Mouse (Mus musculus): ENCODE data around the gene Tgfb3.

The Tgfb3 gene

DNA sequence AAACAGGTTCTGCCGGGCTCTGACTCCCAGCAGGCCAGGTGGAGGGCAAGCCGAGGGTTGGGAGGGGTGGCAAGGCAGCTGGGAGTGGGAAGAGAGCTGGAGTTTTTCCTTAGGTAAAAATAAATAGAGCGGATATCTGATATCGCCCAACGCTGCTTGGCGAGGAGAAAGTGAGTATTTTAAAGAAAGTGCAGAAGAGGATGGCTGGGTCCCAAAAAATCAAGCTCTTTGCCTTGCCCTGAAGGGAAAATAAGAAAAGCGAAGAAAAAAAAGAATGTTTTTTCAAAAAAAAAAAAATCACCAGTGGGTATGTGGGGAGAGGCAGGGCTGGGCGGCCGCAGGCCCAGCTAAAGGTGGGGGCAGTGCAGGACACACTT lies 677 bp downstream of the Tgfb3 start:
- no peak for DNase-seq

GRCm38 (mm10) chr12:86077736-86078135 lies 1.1 kb downstream of the Tgfb3 start:
- DNase-seq = no peak

DNA sequence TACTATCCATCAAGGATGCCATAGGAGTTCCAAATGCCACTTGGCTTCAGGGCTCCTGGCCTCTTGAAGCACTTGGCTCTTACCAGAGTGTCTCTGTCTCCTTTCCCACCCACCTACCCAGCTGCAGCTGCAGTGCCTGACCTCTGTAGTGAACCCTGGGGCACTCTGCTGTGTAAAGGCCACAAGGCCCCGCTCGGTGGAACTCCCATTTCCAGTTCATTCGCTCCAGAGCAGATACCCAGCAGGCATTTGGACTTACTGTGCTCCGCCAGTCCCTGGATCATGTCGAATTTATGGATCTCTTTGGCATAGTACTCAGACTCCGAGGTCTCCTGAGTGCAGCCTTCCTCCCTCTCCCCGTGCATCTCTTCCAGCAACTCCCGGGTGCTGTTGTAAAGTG lies 1.5 kb downstream of the Tgfb3 start:
- DNase-seq = no peak

DNA sequence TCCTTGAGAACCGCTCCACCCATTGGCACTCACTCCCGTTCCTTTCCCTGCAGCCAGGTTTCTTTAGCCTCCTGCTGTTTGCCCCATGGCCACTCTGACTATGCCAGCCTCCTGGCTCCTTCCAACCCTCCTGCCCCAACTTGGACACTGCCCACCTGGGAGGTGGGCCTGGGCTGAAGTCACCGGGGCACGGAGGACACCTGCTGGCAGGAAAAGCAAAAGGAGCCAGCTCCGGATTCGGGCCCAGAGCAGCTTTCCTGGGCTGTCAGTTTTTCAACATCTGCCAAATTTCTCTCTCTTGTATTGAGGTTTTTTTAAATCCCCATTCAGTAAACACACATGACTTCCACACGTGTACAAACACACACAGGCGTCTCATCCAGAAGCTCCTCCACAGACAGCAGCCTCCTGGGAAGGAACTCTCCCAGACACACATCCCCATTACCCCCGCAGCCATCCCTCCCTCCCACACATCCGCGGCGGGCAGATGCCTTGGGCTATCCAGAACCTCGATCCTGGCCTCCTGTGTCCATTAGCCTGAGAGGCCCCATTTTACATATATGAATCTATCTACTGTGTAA lies 2.4 kb downstream of the Tgfb3 start:
- DNase-seq = peak; percentile 26

GRCm38 (mm10) chr12:86075358-86075757 lies 3.5 kb downstream of the Tgfb3 start:
- DNase-seq = no peak

DNA sequence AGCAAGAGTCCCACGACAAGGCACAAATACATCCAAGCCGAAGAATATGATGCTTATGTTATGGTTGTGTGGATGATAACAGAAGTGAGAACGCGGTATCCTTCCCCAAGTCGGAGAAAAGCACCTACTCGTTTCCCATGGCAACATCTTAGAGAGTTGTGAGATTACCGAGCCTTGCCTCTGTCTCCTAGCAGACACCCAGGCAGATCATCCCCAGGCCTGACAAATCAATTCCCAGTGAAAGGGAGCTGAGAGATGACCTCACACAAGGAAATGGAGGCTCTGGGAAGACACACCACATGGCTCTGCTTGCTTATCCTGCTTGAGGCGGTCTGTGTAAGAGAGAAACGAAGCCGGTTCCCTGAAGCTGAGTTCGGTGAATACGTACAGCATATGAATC lies 4.2 kb downstream of the Tgfb3 start:
- DNase-seq = no peak

DNA sequence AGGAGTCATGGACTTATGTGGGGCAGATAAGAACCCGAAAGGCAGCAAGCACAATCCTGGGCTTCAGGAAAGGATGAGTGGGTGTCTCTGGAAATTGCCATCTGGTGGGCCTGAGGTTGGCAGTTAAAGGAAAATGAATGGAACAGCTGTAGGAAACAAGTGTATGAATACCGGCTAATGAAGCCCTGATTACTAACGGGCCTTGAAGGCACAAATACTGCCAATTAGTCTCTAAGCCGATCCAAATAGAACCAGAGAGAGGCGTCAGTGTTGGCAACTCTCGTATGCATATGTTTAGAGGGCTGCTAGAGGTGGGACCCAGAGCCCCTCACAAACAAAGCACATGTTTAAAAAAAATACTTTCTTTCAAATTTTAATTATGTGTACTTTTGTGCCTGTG lies 7.4 kb downstream of the Tgfb3 start:
- no peak for DNase-seq

DNA sequence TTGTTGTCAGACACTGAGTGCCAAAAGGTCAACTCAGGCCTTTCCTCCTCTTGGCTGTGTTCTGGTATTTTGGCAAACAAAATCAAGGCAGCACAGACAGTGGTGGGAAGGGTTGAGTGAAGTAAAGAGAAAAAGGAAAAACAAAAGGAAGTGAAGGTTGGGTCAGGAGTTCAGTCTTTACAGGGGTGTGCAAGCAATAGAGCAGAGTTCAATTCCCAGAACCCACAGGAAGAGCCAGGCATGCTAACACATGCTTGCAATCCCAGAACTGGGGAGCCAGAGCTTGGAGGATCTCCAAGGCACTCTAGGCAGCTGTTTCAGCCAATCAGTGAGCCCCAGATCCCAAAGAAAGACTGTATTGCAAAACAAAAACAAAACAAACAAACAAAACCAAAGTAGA lies 14.0 kb downstream of the Tgfb3 start:
- DNase-seq = no peak

GRCm38 (mm10) chr12:86059341-86059740 lies 19.5 kb downstream of the Tgfb3 start:
- no peak for DNase-seq

DNA sequence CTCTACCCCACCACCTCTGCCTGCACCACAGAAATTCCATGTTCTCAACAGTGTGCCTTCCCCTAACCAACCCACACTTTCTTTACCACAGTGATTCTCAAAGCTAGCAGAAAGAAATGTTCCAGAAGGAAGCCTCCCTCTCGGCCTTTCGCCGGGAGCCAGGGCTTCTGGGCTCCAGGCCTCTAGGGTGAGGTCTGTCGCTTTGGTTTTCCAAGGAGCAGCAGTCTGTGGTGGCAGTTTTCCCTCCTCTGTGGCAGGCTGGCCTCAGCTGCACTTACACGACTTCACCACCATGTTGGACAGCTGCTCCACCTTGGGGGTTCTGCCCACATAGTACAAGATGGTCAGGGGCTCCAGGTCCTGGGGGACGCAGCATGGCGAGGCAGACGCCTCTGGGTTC lies 21.3 kb downstream of the Tgfb3 start:
- DNase-seq = no peak

- no peak for DNase-seq
Measured at GRCm38 (mm10) chr12:86056976-86057375, 21.9 kb downstream of the Tgfb3 start.

DNA sequence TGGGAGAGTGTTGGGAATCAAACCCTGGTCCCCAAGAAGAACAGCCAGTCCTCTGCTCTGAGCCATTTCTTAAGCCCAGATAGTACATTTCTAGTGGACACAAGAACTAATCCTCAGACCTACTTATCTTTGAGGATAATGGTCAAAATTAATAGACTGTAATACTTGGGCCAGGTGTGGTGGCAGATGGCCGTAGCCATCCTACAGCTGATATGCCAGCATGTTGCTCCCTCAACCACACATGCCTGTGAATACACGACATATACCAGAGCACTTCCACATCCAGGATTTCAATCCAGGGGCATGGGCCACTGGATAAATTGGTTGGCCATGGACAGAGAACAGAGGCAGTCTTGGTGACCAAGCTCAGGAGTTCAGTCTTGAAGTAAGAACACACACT lies 23.5 kb downstream of the Tgfb3 start:
- DNase-seq = no peak

DNA sequence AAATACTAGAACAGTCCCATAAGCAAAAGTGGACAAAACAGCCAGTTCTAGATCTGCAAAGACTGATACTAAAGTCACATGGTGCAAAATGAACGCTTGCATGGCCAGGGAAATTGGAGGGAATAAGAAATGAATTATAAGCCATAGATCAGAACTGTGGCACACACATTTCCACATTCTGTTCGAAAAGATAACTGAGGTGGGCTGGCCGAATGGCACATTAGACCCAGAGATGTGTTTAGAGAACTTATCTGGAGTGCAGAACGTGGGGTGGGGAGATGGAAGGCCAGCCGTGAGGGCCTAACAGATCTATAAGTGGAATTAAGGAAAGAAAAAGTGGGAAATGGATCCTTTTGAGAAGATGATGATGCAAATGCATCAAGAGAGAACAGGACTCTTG lies 27.4 kb downstream of the Tgfb3 start:
- no peak for DNase-seq

DNA sequence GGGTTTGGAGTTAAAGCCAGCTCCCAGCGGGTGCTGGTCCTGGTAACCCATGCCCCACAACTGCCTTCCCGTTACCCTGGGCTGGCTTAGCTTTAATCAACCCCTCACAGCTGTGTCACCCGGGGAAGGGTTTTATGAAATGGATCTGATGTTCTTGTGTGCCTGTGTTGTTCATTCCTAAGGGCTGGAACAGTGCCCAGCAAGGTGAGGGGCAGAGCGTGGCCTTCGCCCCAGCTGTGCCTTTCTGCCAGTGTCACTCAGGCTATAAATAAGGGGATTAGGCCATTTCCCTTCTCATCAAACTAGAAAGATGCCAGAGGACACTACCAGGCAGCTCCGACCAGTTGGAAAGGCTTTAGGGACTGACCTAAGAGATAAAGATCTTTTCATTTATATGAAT lies 29.0 kb downstream of the Tgfb3 start:
- DNase-seq = no peak

DNA sequence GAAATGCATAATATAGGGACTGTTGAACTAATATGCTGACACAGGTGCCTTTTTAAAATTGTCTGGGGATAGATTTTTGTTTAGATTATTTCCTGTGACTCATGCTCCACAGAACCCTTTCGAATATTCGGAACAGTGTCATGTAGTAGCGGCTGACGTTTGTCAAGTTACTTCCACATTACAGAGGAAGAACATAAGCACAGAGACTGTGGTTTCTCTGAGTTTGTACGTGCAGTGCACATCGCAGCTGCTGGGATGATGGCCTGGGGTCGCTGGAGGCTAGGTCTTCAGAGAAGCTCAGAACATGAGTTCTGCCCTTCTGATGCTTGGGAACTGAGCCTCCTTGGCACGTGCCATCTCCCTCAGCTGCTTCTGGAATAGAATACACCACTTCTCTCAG lies 31.5 kb downstream of the Tgfb3 start:
- no peak for DNase-seq

DNA sequence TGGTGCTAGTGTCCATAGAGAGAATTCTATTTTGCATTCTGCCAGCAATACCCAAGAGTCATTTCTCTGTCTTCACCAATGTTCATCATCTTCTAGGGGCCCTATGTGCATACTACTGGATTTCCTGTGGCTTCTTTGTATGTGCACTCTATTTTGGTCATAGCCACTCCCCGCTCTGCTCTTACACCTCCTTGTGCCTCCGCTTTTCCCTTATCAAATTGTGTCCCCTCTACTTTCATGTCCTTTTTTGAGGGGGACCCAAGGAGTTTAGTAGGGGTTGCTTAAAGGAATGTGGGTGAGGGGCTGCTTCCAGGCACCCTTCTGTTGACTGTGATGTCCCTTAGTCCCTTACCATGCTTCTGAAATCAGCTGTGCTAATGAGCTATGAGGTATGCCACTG lies 32.1 kb downstream of the Tgfb3 start:
- no peak for DNase-seq

DNA sequence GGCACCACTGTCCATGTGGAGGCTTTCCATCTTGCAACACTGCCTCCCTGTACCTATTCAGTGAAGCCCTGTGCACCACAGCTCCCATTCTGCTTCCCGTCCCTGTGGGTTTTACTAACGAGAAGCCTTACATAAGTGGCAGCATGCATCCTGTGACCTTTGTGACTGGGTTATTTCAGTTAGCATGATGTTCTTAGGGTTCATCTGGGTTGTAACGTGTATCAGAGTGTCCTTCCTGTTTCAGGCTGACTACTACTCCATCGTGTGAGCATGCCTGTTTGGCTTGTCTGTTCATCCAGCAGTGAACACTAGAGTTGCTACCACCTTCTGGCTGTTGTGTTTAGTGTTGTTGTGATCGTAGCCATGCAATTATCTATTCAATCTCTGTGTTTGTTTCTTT lies 32.7 kb downstream of the Tgfb3 start:
- no peak for DNase-seq

DNA sequence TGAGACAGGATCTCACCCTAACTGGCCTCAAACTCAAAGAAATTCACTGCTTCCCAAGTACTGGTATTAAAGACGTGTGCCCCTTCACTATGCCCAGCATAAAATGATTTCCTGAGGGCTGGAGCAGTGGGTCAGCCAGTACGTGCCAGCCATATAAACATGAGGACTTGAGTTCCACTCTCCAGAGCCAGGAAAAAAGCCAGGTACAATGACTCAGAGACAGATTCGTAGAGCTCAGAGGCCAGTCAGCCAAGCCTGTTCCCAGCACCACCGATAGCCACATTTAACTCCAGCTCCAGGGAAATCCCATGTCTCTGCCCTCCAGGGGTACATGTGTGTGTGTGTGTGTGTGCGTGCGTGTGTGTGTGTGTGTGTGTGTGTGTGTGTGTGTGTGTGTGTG lies 39.1 kb downstream of the Tgfb3 start:
- no peak for DNase-seq

- DNase-seq = no peak
Measured at GRCm38 (mm10) chr12:86039078-86039477, 39.8 kb downstream of the Tgfb3 start.

DNA sequence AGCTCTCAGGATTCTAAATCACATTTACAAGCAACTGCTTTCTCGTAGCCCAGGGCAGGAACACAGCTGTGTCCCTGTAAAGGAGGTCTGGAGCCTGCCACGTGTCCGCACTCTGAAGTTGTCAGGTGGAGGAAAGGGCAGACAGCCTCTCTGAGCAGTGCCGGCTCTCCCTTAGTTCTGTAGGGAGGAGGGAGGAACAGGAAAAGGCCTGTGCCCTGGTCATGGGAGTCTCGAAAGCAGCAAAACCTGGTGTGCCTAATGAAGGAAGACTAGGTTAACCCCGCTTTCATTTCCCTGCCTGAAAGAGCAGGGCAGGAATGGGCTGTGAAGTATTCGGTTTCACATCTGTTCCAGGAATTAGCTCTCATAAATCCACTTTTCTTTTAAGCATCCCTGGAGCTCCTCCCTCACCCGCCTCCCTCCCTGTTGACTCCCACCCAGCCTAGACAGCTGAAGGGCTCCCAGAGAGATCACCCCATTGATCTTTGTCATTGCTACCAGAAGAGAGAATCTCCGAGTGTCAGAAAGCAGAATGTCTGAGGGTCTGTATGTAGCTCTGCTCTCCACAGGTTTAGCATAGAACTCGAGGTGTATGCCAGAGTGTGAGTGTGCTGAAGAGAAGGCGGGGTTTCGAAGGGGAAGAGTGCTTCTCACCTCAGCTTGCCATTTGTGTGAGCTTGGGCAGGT lies 41.5 kb downstream of the Tgfb3 start:
- no peak for DNase-seq

GRCm38 (mm10) chr12:86036368-86037166 lies 42.3 kb downstream of the Tgfb3 start:
- no peak for DNase-seq

GRCm38 (mm10) chr12:86035586-86035985 lies 43.3 kb downstream of the Tgfb3 start:
- no peak for DNase-seq

DNA sequence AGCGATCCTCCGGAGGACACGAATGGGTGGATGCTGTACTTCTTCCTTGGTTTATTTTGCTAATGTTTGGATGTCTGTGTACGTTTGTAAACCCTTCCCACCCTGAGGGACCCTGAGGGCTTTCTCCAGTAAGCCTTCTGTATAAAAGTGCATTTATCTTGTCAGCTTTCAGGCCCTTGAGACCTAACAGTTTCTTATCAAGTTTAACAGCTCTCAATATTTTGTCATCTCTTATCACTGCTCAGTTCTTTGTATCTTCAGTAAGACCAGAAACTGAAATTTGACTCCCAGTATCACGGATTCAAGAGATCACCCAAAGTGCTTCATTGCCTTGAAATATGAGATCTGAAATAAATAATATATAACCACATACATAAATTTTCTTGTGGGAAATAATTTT lies 47.9 kb downstream of the Tgfb3 start:
- DNase-seq = no peak

GRCm38 (mm10) chr12:86027747-86028146 lies 51.1 kb downstream of the Tgfb3 start:
- no peak for DNase-seq

All from kidney, adult 9 months (tissue).